Mouse (Mus musculus): ENCODE measurements around the gene Clta.

Clta gene

DNA sequence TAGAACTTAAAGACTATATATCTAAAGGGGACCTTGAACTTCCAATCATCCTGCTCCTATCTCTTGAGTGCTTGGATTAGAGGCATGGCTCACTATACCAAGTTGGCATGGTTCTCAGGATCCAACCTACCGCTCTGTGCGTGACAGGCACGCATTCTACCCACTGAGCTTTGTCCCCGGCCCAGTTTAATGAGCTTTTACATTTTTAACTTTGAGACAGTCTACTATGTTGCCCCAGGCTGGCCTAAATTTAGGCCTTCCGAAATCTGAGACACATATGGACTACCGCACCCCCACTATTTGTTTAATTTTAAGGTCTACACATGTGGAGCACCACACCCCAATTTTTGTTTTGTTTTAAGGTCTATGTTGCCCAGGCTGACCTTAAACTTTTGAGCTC is 23.4 kb upstream of the Clta start:
- DNase-seq (ENCODE audit: low spot score), result no peak

DNA sequence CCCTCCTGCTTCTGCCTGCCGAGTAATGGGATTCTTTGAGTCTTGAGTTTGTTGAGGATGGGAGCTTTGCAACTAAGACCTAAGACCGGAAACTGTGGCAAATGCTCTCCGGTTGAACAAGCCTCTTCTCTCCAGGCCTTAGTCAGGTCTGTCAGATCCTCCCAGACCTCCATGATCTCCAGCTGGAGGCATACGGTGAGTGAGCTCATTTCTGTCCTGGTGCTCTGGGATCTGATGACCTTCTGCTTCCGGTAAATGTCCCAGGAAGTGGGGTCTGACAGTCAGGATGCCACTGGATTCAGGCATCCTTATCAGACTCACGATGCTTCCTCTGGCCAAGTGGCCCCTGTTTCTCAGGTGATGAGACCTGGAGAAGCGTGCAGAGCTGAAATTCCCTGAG is 23.0 kb upstream of the Clta start:
- no peak for DNase-seq (ENCODE audit: low spot score)

- DNase-seq (ENCODE audit: low spot score), result peak; percentile 97
Measured at GRCm38 (mm10) chr4:43982053-43982732, 22.1 kb upstream of the Clta start.

- no peak for DNase-seq (ENCODE audit: low spot score)
Measured at GRCm38 (mm10) chr4:43983181-43983580, 21.1 kb upstream of the Clta start, which contains the start of gene Ccin. Ccin (plus strand) TSS chr4:43983483.

GRCm38 (mm10) chr4:43983756-43984155 is 20.5 kb upstream of the Clta start:
- no peak for DNase-seq (ENCODE audit: low spot score)

- no peak for DNase-seq (ENCODE audit: low spot score)
Measured at GRCm38 (mm10) chr4:43984326-43984725, 19.9 kb upstream of the Clta start.

DNA sequence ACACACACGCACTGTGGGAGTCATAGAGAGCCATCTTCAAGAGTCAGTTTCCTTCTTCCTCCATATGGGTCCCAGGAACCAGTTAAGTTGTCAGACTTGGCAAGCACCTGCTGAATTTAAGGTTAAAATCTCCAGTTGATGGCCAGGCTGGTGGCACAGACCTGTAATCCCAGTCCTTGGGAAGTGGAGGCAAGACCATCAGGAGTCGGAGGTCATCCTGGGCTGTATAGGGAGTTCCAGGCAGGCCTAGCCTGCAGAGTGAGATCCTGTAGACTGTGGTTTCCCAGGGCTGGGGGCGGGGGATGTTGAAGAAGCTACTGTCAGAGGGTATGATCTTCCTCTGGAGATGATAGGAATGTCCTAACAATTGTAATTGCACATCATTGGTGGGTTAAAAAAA is 15.3 kb upstream of the Clta start:
- DNase-seq (ENCODE audit: low spot score), result no peak

DNA sequence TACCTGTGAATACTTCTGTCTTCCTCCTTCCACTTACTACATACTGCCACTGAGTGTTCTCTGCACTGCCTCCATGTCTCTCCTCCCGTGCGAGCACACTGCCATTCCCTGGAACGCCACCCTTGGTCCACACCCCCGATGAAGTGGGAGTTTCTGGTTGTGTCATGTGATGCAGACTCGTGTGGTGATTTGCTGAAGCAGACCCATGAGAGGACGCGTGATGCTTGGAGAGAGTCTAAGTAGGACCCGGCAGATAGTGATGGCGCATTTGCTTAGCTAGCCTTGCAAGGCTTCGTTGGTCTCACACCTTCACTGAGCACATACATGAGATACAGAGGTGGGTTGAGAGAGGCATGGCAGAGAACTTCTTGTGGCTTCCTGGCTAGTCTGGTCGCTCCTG is 11.2 kb upstream of the Clta start:
- DNase-seq (ENCODE audit: low spot score), result no peak

DNA sequence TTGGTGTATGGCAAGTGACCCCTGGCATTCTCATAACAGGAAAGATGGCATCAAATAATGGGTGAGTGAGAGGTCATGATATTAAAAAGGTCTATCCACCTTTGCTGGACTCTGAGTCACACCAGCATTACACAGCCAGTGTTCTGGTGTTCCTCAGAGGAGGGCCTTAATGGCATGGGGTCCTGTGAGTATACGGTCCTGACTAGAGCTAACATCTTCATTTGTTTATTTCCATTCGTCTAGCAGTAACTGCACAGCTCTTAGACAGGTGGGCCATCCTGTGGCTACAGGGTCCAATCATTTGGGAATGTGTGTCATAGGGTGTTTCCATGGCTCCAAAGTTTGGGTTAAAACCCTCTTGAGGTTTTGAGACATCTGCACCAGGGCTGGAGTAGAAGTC is 9.9 kb upstream of the Clta start:
- no peak for DNase-seq (ENCODE audit: low spot score)

GRCm38 (mm10) chr4:44003622-44004021 is 630 bp upstream of the Clta start:
- DNase-seq (ENCODE audit: low spot score), result no peak

DNA sequence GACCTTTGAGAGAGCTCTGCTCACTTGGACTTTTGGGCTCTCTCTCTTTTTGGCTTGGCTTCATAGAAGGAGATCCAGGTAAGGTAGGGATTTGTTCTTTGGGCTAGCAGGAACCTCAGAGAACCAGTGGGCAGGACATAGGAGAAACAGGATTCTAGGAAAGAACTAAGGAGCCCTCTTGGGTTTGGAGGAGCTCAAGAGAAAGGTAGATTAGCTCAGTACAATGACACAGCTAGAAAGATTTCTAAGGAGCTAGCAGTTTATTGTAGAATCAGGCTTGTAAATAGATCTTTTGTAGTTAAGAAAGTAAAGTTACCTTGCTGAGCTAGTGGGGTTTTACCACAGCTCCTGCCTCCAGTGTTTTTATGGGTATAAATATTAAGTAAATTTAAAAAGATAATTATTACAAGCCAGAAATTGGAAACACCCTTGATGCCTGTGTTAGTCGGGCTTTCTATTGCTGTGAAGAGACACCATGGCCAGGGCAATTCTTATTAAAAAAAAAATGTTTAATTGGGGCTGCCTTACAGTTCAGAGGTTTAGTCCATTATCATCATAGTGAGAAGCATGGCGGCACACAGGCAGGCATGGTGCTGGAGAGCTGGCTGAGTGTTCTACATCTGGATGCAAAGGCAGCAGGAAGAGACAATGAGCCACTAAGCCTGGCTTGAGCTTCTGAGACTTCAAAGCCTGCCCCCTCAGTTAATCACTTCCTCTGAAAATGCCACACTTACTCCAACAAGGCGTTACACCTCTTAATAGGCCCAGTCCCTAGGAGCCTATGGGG is 564 bp downstream of the Clta start:
- DNase-seq (ENCODE audit: low spot score), result no peak

DNA sequence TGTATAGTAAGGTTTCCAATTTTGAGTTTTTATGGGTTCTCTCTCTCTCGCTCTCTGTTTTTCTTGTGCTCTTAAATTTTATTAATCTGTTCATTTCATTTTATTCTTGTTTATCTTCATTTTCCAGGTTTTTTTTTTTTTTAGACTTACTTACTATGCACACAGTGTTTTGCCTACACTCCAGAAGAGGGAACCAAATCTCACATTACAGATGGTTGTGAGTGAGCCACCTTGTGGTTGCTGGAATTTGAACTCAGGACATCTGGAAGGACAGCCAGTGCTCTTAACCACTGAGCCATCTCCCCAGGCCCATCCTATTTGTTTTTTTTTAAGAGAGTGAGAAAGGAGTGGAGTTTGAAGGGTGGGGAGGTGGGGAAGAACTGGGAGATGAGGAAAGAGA is 5.9 kb downstream of the Clta start:
- DNase-seq (ENCODE audit: low spot score), result no peak

DNA sequence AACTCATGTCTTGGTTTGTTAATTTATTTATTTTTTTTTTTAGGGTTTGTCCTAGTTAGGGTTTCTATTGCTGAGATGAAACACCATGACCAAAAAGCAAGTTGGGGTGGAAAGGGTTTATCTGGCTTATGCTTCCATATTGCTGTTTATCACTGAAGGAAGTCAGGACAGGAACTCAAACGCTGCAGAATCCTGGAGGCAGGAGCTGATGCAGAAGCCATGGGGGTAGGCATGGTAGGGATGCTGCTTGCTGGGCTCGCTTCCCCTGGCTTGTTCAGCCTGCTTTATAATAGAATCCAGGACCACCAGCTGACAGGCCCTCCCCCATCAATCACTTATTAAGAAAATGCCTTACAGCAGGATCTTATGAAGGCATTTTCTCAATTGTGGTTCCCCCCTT is 6.6 kb downstream of the Clta start:
- no peak for DNase-seq (ENCODE audit: low spot score)

DNA sequence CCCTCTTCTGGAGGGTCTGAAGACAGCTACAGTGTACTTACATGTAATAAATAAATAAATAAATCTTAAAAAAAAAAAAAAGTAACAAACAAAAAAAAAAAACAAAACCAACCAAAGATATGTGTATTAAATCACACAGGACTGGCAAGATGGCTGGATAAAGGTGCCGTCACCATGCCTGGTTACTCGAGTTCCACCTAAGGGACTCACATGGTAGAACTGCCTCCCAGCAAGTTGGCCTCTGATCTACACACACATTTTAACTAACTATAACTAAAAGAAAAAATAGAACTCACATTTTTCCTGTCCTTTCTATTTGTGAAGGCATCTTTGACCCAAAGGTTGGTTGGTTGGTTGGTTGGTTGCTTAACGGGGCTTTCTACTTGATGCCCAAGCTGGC is 7.5 kb downstream of the Clta start:
- no peak for DNase-seq (ENCODE audit: low spot score)

DNA sequence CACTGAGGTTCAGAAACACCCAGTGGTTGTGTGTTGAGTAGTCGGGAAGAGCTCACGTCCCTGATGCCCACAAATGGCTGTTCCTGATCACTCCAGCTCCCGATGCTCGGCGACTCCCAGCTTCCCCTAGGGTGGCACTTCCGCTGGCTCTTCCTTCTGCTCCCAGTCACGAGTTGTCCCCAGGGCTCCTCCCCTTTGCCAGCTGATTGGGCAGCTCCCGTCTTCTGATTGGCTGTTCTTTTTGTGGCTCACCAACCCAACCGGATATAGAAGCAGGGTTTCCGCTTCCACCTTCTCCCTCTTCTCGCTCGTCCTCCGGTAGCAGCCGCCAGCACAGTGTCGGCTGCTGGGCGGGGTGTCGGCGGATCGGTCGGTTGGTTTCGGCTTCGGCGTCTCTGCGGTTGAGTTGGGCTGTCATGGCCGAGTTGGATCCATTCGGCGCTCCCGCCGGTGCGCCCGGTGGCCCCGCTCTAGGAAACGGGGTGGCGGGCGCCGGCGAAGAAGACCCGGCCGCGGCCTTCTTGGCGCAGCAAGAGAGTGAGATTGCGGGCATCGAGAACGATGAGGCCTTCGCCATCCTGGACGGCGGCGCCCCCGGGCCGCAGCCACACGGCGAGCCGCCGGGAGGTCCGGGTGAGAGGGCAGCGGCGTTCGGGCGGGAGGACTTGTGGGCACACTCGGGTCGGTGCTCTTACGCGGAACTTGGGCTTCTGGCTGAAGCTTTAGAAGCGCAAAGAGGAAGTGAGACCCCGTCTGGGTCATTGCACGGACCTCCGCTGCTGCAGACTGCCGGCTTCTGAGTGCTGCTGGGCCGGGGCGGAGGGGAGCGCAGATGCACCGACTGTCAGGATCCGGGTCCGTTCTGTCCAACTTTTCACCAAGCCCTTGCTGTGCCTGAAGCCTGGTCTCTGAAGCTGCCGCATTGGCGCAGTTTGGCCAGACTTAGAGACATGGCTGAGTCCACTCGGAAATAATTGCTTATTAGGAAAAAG is 8.4 kb downstream of the Clta start:
- DNase-seq (ENCODE audit: low spot score), result peak; percentile 79

- no peak for DNase-seq (ENCODE audit: low spot score)
Measured at GRCm38 (mm10) chr4:44013391-44014070, 9.3 kb downstream of the Clta start.

- no peak for DNase-seq (ENCODE audit: low spot score)
Measured at GRCm38 (mm10) chr4:44016071-44016470, 11.8 kb downstream of the Clta start.

GRCm38 (mm10) chr4:44016791-44017190 is 12.5 kb downstream of the Clta start:
- DNase-seq (ENCODE audit: low spot score), result no peak

- DNase-seq (ENCODE audit: low spot score), result no peak
Measured at GRCm38 (mm10) chr4:44022323-44022722, 18.1 kb downstream of the Clta start.

- no peak for DNase-seq (ENCODE audit: low spot score)
Measured at GRCm38 (mm10) chr4:44022766-44023165, 18.5 kb downstream of the Clta start.

GRCm38 (mm10) chr4:44023681-44024080 is 19.4 kb downstream of the Clta start:
- no peak for DNase-seq (ENCODE audit: low spot score)

- DNase-seq (ENCODE audit: low spot score), result no peak
Measured at GRCm38 (mm10) chr4:44024241-44024640, 20.0 kb downstream of the Clta start.
